Mouse (Mus musculus) urinary bladder, postnatal 14 days (tissue): ENCODE measurements around the gene Chic1.

Experiments used
- DNase-seq: peaks from one replicate; pipeline ENCODE4 v3.0.0; 2021; ENCODE audit warnings: low spot score

Gene Chic1

DNA sequence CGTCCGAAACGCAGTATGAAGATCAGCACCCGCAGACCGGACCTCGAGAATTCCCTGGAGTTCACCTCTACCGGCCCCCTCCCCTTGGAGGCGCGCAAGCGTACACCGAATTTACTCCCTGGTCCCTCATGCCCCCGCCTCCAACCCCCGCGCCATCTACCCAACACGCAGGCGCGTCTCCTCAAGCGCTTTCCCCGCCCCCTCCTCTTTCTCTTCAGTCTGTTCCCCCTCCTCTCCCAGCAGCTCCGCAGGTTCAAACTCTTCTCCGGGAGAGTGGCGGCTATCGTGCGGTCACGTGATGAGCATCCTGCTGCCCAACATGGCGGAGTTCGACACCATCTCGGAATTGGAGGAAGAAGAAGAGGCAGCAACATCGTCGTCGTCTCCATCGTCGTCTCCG is at the start of gene Chic1:
Gene Chic1, plus strand, starts transcription at position 190 of the 400 bp plus-strand sequence.
- DNase-seq: peak; percentile 70

DNA sequence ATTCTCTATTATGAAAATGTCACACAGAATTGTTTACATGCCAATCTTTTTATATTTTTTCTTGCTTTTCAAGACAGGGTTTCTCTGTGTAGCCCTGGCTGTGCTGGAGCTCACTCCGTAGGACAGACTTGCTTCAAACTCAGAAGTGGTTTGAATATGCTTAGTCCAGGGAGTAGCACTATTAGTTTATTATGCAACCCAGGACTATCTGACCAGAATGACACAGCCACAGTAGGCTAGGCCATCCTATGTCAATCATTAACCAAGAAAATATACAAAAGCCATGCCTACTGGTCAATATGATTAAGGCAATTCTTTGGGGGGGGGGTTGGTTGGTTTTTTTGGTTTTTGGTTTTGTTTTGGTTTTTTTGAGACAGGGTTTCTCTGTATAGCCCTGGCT is 48.0 kb upstream of the Chic1 start:
- DNase-seq: no peak

DNA sequence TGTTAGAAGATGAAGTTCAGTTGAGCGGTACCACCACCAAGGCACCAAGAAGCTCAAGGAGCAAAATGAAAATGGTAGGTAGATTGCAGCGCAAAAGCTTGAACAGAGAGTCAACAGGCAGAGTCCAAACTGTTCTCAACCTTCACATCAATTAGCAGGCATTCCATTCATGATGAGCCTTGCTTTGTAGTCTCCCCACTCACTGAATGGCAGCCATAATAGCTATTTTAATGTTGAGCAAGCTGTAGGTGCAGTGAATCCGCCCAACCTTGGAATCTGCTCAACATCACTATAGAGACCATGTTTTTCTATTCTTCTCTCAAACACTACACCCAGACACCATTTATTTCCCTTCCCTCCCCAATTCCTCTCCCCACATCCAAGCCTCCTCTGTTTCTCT is 44.6 kb upstream of the Chic1 start:
- no peak for DNase-seq

DNA sequence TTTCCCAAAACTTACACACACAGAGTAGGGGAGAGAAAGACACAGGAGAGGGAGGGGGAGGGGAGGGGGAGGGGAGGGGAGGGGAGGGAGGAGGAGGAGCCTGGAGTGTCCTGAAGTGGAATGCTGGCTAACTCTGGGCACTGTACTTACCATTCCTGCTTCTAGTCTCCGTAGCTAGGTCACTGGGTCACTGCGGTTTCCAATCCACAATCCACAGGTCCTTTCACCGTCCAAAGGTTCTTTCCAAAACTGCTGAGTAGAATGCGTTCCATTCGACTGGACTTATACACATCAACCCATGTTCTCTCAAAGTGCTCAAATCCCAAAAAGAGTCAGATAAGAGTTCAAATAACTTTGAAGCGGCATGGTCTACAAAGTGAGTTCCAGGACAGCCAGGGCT is 42.1 kb upstream of the Chic1 start:
- no peak for DNase-seq

DNA sequence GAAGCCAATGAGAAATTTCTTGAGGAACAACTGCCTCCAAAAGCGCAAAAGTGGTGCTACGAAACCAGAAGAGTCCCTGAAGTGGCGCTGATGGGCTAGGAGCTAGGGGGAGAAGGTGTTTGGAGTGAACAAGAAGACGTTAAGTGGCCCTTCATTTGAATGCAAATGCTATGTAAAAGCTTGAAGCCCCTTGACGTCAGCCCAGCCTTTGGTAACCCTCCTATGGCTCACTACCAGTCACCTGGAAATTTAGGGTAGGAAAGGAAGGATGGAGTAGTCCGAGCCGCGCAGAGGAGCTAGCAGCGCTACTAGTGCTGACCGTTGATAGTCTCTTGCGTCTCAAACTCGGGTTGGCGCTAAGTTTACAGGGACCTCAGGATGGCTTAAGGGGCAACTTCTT is 35.1 kb upstream of the Chic1 start, which contains the start of gene Cdx4:
Gene Cdx4, plus strand, starts transcription at position 253 of the 400 bp plus-strand sequence.
- DNase-seq: no peak

DNA sequence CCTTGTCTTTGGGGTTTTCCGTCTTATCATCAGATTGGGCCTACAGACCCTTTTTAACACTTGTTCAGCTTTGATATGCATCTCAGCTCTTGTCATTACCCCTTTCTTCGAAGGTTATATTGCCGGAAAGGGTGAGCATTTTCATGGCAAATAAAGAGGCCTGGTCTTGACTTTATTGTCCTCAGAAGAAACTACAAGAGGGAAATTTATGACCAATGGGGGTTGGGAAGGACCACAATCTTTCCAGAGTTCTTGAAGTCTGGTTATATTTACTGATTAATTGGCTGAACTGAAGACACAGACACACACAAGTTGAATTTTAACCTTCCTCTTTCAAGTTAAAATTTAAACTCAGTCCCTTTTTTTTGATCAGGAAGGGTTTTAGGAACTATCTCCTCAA is 30.4 kb upstream of the Chic1 start:
- no peak for DNase-seq

DNA sequence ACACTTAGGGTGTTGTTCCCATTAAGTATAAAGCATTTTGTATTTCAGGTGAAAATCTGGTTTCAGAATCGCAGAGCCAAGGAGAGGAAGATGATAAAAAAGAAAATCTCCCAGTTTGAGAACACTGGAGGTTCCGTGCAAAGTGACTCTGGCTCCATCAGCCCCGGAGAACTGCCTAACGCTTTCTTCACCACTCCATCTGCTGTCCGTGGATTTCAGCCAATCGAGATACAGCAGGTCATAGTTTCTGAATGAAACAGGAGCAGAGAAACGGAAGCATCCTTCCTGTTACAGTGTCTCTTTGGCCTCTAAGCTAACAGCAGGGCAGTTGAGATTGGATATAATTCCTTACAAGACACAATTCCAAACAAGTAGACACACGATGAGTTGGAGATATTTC is 26.9 kb upstream of the Chic1 start:
- no peak for DNase-seq

DNA sequence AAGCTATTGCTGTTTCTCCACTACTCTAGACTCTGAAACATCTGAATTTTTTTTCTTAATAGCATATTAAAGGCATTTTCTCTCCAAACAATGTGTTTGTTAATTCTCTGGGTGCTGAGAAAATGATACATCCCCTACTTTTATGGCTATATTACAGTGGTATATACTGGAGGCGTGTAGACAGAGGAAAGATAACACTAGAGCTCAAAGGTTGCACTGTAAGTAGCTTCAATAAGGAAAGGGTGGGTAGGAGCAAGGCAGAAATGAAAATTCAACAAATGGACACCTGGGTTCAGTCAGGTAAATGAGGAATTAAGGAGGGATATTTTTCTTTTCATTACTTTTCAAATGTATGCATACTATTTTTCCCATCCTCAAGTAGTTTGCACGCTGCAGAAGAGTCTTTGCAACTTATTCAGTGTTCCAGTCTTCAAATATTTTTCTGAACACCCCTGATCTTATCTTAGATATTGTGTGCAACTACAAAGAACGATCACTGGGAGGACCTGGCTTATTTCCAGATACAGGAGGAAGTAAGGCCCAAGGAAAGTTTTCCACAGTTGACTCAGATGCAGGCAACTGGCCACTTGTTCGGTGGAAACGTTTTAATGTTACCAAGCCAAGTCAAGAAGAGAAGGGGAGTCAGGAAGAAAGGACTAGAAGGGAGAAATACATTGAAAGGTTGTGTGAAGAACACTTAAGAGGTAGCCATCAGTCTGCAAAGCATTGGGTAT is 25.0 kb upstream of the Chic1 start:
- no peak for DNase-seq

DNA sequence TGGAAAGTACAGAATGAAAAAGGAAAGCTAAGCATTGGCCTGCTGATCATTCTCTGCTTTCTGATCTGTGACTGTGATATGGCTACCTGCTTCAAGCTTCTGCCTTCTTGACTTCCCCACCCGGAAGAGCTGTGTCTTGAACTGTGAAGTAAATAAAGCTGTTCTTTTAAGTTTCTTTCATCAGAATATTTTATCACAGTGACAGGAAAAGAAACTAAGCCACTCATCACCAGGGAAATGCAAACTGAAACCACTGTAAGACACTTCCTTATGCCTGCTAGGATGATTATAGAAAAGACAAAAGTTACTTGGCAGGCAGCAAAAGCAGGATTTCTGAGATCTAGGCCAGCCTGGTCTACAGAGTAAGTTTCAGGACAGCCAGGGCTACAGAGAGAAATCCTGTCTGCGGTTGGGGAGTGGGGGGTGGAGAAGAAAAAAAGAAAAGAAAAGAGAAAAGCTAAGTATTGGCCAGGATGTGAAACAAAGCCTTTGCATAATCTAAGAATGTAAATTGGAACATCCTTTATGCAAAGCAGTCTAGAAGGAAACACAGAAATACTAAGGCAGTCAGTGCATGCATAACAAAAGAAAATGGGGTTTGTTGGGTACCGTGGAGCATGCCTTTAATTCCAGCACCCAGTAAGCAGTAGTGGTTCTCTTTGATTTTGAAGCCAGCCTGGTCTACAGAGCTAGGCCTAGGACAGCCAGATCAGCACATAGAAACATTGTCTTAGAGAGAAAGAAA is 14.7 kb upstream of the Chic1 start:
- DNase-seq: no peak

DNA sequence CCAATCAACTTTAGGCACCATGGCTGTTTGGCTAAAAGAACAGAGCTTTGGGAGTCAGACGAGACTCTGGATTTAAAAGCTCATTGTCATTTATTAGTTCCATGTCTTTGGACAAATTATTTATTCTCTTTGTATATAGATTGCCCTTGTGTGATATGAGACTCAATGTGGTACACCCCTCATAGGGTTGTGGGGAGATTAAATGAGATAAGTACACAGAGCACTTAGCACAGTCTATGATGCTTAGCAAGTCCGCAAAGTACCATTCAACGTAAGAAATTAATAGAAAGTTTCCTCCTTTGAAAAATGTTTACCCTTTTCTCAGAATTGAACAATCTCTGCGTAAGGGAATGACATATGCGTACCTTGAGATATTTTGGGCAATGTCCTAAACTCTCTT is 492 bp upstream of the Chic1 start:
- DNase-seq: no peak

DNA sequence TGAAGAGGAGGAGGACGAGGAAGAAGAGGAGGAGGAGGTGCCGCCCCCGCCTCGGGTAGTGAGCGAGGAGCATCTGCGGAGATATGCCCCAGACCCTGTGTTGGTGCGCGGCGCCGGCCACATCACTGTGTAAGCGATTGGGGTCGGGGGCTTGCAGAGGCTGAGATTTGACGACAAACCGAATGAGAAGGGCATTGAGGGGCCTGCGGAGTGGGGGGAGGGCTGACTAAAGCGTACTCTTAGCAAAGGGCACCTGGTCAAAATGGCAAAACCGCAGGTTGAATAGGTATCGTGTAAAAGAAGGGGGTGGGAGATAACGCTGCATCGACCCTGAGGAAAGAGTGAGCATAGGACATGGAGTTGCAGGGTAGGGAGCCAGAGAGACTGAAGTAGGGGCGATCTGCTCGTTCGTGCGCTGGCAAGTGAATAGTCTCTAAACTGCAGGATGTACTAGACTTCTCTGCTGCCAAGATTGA is 523 bp downstream of the Chic1 start:
- no peak for DNase-seq

DNA sequence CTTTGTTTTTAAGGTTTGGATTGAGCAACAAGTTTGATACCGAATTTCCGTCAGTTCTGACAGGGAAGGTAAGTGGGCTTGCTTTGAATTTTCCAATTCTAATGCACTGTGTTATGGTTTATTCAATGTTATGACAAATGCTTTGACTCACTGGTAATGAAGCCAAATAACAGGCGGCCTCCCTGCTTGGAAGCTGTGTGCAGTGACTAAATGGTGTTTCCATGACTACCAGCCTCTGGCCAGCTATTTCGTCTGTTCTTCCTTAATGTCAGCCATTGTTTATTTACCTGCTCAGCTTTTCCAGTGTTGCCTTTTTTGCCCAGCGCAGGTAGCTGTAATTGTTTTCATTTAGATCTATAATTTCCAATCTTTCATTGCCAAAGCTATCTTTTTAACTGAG is 9.9 kb downstream of the Chic1 start:
- DNase-seq: peak; percentile 10

DNA sequence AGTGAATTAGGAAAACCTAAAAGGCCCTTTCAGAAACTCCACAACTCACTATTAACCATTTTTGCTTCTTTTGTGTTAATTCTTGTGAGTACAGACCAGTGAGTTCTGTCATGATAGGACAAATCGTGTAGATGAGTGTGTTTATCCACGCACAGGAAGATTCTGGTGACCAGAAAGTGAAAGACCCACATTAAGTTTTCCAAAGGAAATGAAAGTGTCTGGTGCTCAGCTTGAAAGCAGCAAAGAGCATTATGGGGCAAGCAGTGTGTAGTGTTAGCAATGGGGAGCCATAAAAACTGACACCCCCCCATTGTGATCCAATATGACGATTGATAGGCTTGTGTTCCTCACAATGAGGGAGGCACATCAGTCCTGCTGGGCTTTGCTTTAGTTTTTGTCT is 12.4 kb downstream of the Chic1 start:
- DNase-seq: no peak

DNA sequence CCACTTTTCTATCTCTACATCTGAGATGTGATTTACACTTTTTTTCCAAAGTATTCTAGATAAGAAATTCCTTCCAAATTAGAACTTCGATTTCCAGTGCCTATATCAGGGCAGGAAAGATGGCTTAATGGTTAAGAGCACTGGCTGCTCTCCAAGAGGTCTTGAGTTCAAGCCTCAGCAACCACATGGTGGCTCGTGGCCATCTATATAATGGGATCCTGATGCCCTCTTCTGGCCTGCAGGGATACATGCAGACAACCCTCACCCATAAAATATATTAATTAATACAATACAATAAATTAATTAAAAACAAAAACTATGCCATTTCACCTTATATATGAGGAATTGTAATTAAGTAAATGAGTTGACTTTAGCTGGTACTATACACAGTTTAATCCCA is 14.9 kb downstream of the Chic1 start:
- DNase-seq: no peak

DNA sequence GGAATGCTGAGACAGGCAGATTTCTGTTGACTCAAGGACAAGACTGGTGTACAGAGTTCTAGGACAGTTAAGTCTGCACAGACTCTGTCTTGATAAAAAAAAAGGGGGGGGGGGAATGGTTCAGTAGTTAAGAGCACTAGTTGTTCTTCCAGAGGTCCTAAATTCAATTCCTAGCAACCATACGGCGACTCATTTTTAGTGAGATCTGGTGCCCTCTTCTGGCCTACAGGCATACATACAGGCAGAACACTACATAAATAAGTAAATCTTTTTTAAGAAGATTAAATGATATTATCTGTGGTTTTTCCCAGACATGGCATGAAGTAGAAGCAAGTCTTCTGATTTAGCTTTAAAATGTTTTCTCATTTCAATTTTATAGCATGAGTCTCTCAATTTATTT is 15.4 kb downstream of the Chic1 start:
- no peak for DNase-seq

DNA sequence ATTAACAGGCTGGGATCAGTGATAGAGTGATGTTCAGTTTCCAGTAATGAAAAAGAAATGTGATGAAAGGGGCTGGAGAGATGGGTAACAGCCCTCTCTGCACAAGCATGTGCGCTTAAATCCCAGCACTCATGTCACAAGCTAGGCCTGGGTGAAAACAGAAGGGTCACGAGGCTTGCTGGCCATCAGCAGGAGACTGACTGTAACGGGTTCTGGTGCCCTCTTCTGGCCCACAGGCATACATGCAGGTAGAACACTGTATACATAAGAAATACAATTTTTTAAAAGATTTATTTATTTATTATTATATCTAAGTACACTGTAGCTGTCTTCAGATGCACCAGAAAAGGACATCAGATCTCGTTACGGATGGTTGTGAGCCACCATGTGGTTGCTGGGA is 18.0 kb downstream of the Chic1 start:
- no peak for DNase-seq

DNA sequence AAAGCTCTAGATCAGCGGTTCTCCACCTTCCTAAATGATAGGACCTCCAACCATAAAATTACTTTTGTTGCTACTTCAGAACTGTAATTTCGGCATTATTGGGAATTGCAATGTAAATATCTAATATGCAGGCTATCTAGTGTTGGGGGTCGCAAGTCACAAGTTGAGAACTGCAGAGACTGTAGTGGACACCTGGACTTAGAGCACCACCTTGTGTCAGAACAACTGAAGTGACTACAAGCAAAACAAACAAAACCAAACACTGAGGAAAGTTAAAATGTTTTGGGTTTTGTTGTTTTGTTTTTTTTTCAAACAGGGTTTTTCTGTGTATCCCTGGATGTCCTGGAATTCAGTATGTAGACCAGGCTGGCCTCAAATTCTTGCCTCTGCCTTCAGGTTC is 28.3 kb downstream of the Chic1 start:
- no peak for DNase-seq

DNA sequence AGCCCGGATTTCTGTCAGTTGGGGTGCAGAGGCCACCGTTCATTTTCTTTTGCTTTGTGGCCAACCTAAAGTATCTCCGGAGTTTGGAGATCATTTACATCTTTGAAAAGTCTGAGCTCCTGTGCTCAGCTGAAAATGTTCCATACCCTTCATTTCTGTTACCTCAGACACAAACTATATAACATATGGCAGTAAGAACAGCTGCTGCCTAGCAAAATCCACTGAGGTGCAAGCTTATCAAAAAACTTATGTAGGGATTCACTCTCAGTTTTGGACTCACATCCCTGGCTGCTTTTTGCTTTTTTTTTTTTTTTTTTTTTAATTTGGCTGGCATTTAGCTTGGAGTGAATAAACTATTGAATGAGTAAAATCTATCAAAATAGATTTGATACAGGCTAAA is 31.9 kb downstream of the Chic1 start:
- DNase-seq: no peak

DNA sequence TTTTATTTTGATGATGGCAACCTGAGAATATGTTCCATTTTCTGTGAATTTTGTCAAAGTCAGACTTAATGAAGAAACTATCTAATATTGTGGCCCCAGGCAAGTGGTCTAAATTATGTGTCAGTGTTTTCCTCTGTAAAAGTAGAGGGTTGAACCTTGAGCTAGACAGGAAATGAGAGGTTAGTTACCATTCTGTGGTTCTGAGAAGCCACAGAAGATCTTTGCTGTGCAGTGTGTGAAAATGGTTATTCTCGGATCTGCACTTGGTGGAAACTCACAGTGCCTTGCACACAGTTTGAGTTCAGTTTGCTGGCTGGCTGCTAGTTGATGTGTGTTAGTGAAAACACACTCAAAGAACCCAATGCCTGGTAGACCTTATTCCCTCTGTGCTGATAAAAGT is 37.6 kb downstream of the Chic1 start:
- DNase-seq: no peak

DNA sequence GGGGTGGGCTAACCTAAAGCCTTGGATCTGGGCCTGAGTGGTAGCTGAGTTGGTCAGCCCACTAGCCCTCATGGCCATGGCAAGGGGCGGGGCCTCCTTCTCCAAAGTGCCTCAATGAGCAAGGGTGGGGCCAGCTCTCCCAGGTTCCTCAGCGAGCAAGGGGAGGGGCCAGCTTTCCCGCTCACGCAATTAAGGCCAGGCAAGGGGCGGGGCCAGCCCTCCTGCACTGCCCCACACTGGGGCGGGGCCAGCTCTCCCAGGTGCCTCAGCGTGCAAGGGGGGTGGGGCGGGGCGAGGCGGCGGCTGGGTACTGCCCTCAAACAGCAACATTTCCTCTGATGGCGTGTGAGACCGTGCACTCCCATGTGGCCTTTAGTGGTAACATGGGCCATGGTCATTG is 48.7 kb downstream of the Chic1 start:
- no peak for DNase-seq

DNA sequence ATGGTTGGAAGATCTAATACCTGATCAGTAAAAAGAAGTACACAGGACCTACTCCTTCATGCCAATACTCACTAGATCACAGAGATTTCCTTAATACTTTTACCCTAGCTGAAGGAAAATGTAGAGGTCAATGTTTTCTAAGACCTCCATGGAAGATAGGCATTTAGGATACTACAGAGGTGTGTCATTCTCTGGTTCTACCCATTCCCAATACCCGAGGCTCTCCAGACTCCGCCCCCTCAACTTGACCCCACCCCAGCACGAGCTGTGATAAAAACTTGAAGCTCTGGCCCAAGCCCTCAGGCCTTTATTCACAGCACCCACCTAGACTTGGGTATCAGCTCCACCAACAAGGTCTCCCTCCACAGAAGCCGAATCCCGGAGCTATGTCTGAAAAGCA is 57.9 kb downstream of the Chic1 start, which contains the start of gene Tsx:
Gene Tsx, plus strand, starts transcription at position 301 of the 400 bp plus-strand sequence.
- DNase-seq: no peak

DNA sequence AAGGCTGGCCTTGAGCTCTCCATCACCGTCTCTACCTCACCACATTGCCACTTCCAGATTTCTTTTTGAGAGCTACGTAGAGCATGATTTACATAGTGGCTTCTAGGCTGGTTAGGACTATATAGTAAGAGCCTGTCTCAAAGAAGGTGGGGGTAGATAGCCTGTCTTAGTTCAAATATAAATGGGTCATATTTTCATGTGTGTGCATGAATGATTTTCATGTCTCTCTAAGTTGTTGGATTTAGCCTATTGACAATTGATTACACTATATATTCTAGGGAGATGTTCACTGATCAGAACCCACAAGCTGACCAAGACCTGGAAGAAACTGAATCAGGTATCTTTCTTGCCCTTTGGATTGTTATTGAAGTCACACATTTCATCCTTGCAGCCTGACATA is 65.4 kb downstream of the Chic1 start, which contains the start of gene Gm26992:
Gene Gm26992, plus strand, starts transcription at position 301 of the 400 bp plus-strand sequence.
- no peak for DNase-seq

DNA sequence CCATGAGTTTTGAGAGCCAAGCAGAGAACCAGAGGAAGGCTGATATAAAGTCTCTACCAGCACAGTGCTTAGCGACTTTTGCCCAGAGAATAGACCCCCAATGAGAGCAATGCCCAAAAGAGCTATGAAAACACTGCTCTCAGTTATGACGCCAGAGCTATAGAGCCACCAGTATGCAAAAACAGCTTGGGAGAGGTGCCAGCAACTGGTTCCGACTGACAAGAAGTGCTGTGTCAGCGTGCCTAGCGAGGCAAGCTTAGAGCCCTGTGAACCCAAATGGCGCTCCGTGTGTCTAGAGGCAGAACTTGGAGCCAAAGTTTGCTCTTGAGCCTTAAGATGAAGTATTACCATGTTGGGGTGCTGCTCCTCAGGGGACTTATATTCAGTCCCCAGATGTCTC is 71.4 kb downstream of the Chic1 start:
- no peak for DNase-seq
